Mouse (Mus musculus) myocyte (in vitro differentiated cells): ENCODE results near the gene Camk1d. TPM values are rescaled to one million over a fixed set of nuclear protein-coding genes. Genes with fewer than 3 reads are reported as not detected.

Experiments
- H3K27me3 ChIP-seq: one replicate; pipeline ENCODE4 v1.6.1; 2011; ENCODE audit not compliant: control insufficient read depth, insufficient read depth, insufficient read length
- H3K36me3 ChIP-seq: one replicate; pipeline ENCODE4 v1.6.1; 2011; ENCODE audit not compliant: control insufficient read depth, insufficient read depth
- H3K4me2 ChIP-seq: one replicate; pipeline ENCODE4 v1.6.1; 2011; ENCODE audit warnings: low read depth, control low read depth
- H3K4me3 ChIP-seq: one replicate; pipeline ENCODE4 v1.5.1; 2011; ENCODE audit warnings: mild to moderate bottlenecking, control low read depth, moderate library complexity
- H3K79me2 ChIP-seq: one replicate; pipeline ENCODE4 v1.6.1; 2011; ENCODE audit not compliant: control insufficient read depth, insufficient read depth
- H3ac ChIP-seq: one replicate; pipeline ENCODE4 v1.6.1; 2011; ENCODE audit not compliant: control insufficient read depth, insufficient read length
- CEBPB ChIP-seq: IDR thresholded peaks from 2 replicates; pipeline ENCODE4 v1.6.1; 2011; ENCODE audit warnings: mild to moderate bottlenecking, moderate library complexity; ENCODE audit not compliant: poor library complexity, insufficient read depth, severe bottlenecking
- E2F4 ChIP-seq: IDR thresholded peaks from one replicate; pipeline ENCODE4 v1.6.1; 2011; ENCODE audit warnings: mild to moderate bottlenecking, control low read depth, moderate library complexity; ENCODE audit not compliant: insufficient read depth
- MAX ChIP-seq: IDR thresholded peaks from one replicate; pipeline ENCODE4 v1.6.1; 2011; ENCODE audit warnings: low read depth, mild to moderate bottlenecking, control low read depth
- MYOD1 ChIP-seq, 3 experiments: IDR thresholded peaks; one replicate each; pipeline ENCODE4 v1.6.1; 2011; ENCODE audit warnings: control low read depth in 2 of 3, low read depth in 2 of 3, mild to moderate bottlenecking in 2 of 3, moderate library complexity in 1 of 3; ENCODE audit not compliant: insufficient read length in 2 of 3, control insufficient read depth in 1 of 3
- MYOG ChIP-seq, 3 experiments: IDR thresholded peaks; one replicate each; pipeline ENCODE4 v1.6.1; 2011; ENCODE audit warnings: control low read depth in 2 of 3, low read depth in 2 of 3, mild to moderate bottlenecking in 2 of 3; ENCODE audit not compliant: insufficient read length in 2 of 3, control insufficient read depth in 1 of 3, insufficient read depth in 1 of 3
- POLR2A ChIP-seq: IDR thresholded peaks from one replicate; pipeline ENCODE4 v1.6.1; 2011; ENCODE audit warnings: low read depth, mild to moderate bottlenecking, control low read depth, moderate library complexity; ENCODE audit not compliant: insufficient read length
- POLR2AphosphoS2 ChIP-seq: IDR thresholded peaks from one replicate; pipeline ENCODE4 v1.6.1; 2011; ENCODE audit warnings: low read depth, control low read depth; ENCODE audit not compliant: insufficient read length
- REST ChIP-seq: IDR thresholded peaks from one replicate; pipeline ENCODE4 v1.6.1; 2011; ENCODE audit warnings: mild to moderate bottlenecking, control low read depth, moderate library complexity; ENCODE audit not compliant: insufficient read depth, insufficient read length
- SRF ChIP-seq: IDR thresholded peaks from one replicate; pipeline ENCODE4 v1.6.1; 2011; ENCODE audit warnings: low read depth; ENCODE audit not compliant: control insufficient read depth, insufficient read length
- TCF12 ChIP-seq: IDR thresholded peaks from one replicate; pipeline ENCODE4 v1.6.1; 2011; ENCODE audit warnings: mild to moderate bottlenecking, control low read depth; ENCODE audit not compliant: poor library complexity, insufficient read depth, severe bottlenecking
- TCF3 ChIP-seq: IDR thresholded peaks from one replicate; pipeline ENCODE4 v1.6.1; 2011; ENCODE audit warnings: low read depth, control low read depth; ENCODE audit not compliant: insufficient read length
- USF1 ChIP-seq: IDR thresholded peaks from one replicate; pipeline ENCODE4 v1.6.1; 2011; ENCODE audit warnings: low read depth, mild to moderate bottlenecking, control low read depth, moderate library complexity
- polyA plus RNA-seq: library from polyadenylated mRNA; unstranded; fragments of >200 nt; fragmentation: generic; extraction: Trizol; gene quantifications from one replicate; pipeline ENCODE4 v1.2.1, GENCODE M21; 2012; ENCODE audit warnings: missing spikeins

The Camk1d gene
- polyA plus RNA-seq, 1 experiment: 1.1 TPM

GRCm38 (mm10) chr2:5563685-5564084 lies 150.6 kb downstream of the Camk1d start:
- Histone ChIP-seq H3ac (no peak overlapping the region), H3K79me2 (no peaks in the 10 kb centered on the region), H3K36me3 (no peaks in the 10 kb centered on the region), H3K4me2 (no peak overlapping the region), H3K27me3 (no peaks in the 10 kb centered on the region), H3K4me3 (no peak overlapping the region)
- TF ChIP-seq MYOG (IDR thresholded peaks at IDR 0.05; ENCODE audit: control insufficient read depth in 1 of 3, insufficient read depth in 1 of 3, insufficient read length in 2 of 3, low read depth in 2 of 3): no peak
- TF ChIP-seq SRF: no peak
- TF ChIP-seq REST: no peak
- no peak for TF ChIP-seq MAX
- TF ChIP-seq POLR2AphosphoS2: no peak
- TF ChIP-seq TCF12: no peak
- no peak for TF ChIP-seq POLR2A

- H3ac ChIP-seq: no peak overlapping the region
- TF ChIP-seq REST (no peak), SRF (no peak), POLR2AphosphoS2 (no peak), TCF12 (no peak), USF1 (no peak), E2F4 (no peak), POLR2A (no peak), CEBPB (no peak), MYOG (IDR thresholded peaks at IDR 0.05; ENCODE audit: control insufficient read depth in 1 of 3, insufficient read depth in 1 of 3, insufficient read length in 2 of 3, low read depth in 2 of 3) (no peak), MAX (no peak), TCF3 (no peak), MYOD1 (IDR thresholded peaks at IDR 0.05; ENCODE audit: control insufficient read depth in 1 of 3, insufficient read length in 2 of 3, low read depth in 2 of 3) (no peak)
Measured at GRCm38 (mm10) chr2:5561446-5561845, 152.9 kb downstream of the Camk1d start.

GRCm38 (mm10) chr2:5553264-5553663 lies 161.1 kb downstream of the Camk1d start:
- Histone ChIP-seq H3K79me2 (no peaks in the 10 kb centered on the region), H3K36me3 (no peaks in the 10 kb centered on the region), H3K4me2 (no peak overlapping the region), H3ac (no peak overlapping the region), H3K4me3 (no peak overlapping the region), H3K27me3 (no peaks in the 10 kb centered on the region)
- TF ChIP-seq CEBPB (no peak), USF1 (no peak), E2F4 (no peak)

More at GRCm38 (mm10) chr2:5561446-5561845, 152.9 kb downstream of the Camk1d start:
- Histone ChIP-seq H3K36me3 (no peaks in the 10 kb centered on the region), H3K4me3 (no peak overlapping the region), H3K4me2 (no peak overlapping the region), H3K79me2 (no peaks in the 10 kb centered on the region), H3K27me3 (no peaks in the 10 kb centered on the region)

- no peak overlapping the region for H3K4me2 ChIP-seq
- no peak overlapping the region for H3K4me3 ChIP-seq
- H3K27me3 ChIP-seq: no peaks in the 10 kb centered on the region
- no peaks in the 10 kb centered on the region for H3K79me2 ChIP-seq
- no peak overlapping the region for H3ac ChIP-seq
- no peak for TF ChIP-seq MYOG (IDR thresholded peaks at IDR 0.05; ENCODE audit: control insufficient read depth in 1 of 3, insufficient read depth in 1 of 3, insufficient read length in 2 of 3, low read depth in 2 of 3)
- no peak for TF ChIP-seq CEBPB
- TF ChIP-seq SRF: no peak
- no peak for TF ChIP-seq E2F4
- TF ChIP-seq TCF3: no peak
- no peak for TF ChIP-seq REST
- no peak for TF ChIP-seq USF1
- no peaks in the 10 kb centered on the region for H3K36me3 ChIP-seq
Measured at GRCm38 (mm10) chr2:5551758-5552255, 162.5 kb downstream of the Camk1d start.

GRCm38 (mm10) chr2:5549334-5549733 lies 165.0 kb downstream of the Camk1d start:
- Histone ChIP-seq H3K4me2 (no peak overlapping the region), H3ac (no peak overlapping the region), H3K79me2 (no peaks in the 10 kb centered on the region), H3K27me3 (no peaks in the 10 kb centered on the region), H3K36me3 (no peaks in the 10 kb centered on the region), H3K4me3 (no peak overlapping the region)
- no peak for TF ChIP-seq POLR2A
- TF ChIP-seq MAX: no peak
- no peak for TF ChIP-seq USF1
- no peak for TF ChIP-seq POLR2AphosphoS2
- TF ChIP-seq CEBPB: no peak
- no peak for TF ChIP-seq TCF3
- TF ChIP-seq REST: no peak
- no peak for TF ChIP-seq SRF
- TF ChIP-seq MYOD1 (IDR thresholded peaks at IDR 0.05; ENCODE audit: control insufficient read depth in 1 of 3, insufficient read length in 2 of 3, low read depth in 2 of 3): no peak
- no peak for TF ChIP-seq E2F4
- no peak for TF ChIP-seq TCF12
- TF ChIP-seq MYOG (IDR thresholded peaks at IDR 0.05; ENCODE audit: control insufficient read depth in 1 of 3, insufficient read depth in 1 of 3, insufficient read length in 2 of 3, low read depth in 2 of 3): no peak
